Mouse (Mus musculus) heart, adult 10 weeks (tissue): ENCODE results near the gene Ccdc114. TPM values are rescaled to one million over a fixed set of nuclear protein-coding genes. Genes with fewer than 3 reads are reported as not detected.

Experiments used
- polyA plus RNA-seq: library from polyadenylated mRNA; stranded (reverse); fragments of 350-450 nt; fragmentation: Illumina TruSeq; extraction: RNeasy Lipid Tissue Mini Kit (QIAGEN cat#74804); gene quantifications from one replicate; pipeline ENCODE4 v1.2.3, GENCODE M21; 2014; ENCODE audit warnings: low read depth, low replicate concordance

Gene Ccdc114
- 2.2 TPM for polyA plus RNA-seq

DNA sequence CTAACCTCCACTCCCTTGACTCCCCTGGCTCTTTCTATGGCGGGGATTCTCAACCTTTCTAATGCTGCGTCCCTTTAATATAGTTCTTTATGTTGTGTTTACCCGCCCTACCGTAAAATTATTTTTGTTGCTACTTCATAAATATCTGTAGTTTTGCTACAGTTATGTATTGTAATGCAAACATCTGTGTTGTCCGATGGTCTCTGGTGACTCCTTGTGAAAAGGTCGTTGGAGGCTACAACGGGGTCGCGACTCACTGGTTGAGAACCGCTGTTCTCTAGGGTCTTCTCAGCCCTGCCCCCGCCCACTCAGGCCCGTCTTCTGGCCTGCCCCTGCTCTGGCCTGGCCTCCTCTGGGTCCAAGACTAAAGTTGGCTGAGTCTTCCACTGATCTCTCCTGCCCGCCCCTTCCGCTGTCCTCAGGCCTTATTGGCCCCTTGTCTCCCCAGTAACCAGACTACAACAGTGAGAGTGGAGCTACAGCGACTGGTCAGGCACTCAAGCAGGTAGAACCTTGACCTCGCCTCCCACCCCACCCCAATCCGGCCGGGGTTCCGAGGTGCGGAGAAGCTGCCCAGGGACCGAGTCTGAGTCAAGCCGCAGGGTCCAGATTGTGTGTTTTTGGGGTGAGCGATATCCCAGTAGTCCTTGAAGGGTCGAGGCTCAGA is at the start of gene Ccdc114:
Gene Ccdc114, plus strand, starts transcription at position 311 of the 667 bp plus-strand sequence.

GRCm38 (mm10) chr7:45878278-45878677 is 45.6 kb upstream of the Ccdc114 start, which contains the start of gene Grin2d:
Gene Grin2d (minus strand): TSS chr7:45878378.

DNA sequence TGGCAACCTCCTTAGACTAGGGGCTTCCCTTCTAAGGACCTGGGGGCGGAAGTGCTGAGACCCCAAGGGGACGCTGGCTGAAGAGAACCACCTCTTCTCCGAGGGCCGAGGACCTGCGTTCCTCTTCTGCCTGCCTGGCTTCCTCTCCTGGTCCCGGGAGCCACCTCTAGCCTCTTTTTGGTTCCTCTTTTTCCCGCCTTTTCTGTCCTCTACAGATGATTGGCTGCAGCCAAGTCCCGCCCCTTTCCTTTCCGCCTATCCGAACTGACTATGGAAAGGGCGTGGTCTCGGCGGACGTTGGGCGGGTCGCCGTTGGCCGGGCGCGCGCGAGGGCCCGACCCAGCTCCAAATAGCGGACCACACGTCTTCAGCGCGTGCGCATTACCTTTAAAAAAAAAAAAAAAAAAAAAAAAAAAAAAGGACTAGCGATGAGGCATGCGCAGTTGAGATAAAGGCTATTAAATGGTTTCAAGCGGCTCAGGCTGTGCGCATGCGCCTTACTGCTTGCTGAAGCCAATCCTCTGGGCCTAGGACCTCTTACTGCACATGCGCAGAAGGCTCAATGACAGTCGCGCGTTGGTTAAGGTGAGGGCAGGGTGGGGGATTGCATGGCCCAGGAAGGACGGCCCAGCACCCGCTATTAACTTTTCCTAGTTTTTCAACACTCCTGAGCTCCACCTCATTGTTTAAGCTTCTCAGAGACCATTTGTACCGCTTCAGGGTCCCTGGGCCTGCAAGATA is 27.2 kb upstream of the Ccdc114 start, which contains the start of the genes Syngr4 and Tmem143:
Gene Syngr4, minus strand, starts transcription at position 198 of the 741 bp plus-strand sequence.
Gene Tmem143, plus strand, starts transcription at position 425 of the 741 bp plus-strand sequence.

DNA sequence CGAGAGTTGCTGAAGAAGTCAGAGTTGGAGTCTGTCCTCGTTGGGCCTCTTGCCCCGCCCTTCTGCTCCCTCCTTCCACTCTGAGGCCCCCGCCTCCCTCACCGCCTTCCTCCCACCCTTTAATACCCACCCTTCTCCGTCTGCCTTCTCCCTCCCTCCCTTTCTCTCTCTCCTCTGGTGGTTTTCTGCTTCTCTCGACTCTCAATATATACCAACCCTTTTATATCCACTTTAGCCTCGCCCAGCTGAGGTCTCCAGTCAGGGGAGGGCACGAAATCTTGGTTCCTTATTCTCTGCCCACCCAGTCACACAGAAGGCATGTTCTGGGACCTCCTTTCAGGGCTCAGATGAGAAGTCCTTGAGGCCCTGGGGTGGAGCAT is 2.6 kb upstream of the Ccdc114 start, which contains the start of gene Emp3:
Gene Emp3, minus strand, starts transcription at position 163 of the 380 bp plus-strand sequence.

Other genes with a start within 250 kb of the Ccdc114 start
- not detected for gene Ntn5, start 240.1 kb upstream of the Ccdc114 start, polyA plus RNA-seq
- 0.47 TPM for gene Sec1, start 229.7 kb upstream of the Ccdc114 start, polyA plus RNA-seq
- 8.2 TPM for gene Car11, start 224.2 kb upstream of the Ccdc114 start, polyA plus RNA-seq
- gene Dbp, start 219.0 kb upstream of the Ccdc114 start, polyA plus RNA-seq, result 17.7 TPM
- gene Rpl18, start 208.6 kb upstream of the Ccdc114 start, polyA plus RNA-seq, result 502 TPM
- 19.3 TPM for gene Sphk2, start 206.1 kb upstream of the Ccdc114 start, polyA plus RNA-seq
- gene Fam83e, start 202.9 kb upstream of the Ccdc114 start, polyA plus RNA-seq, result not detected
- gene Spaca4, start 198.3 kb upstream of the Ccdc114 start, polyA plus RNA-seq, result not detected
- gene Lmtk3, start 140.3 kb upstream of the Ccdc114 start, polyA plus RNA-seq, result not detected
- not detected for gene Sult2b1, start 139.4 kb upstream of the Ccdc114 start, polyA plus RNA-seq
- 56.6 TPM for gene Cyth2, start 109.5 kb upstream of the Ccdc114 start, polyA plus RNA-seq
- 0.47 TPM for gene Kcnj14, start 99.3 kb upstream of the Ccdc114 start, polyA plus RNA-seq
- 13.0 TPM for gene Grwd1, start 93.1 kb upstream of the Ccdc114 start, polyA plus RNA-seq
- gene Kdelr1, start 51.3 kb upstream of the Ccdc114 start, polyA plus RNA-seq, result 146 TPM
- 0.42 TPM for gene Grin2d, start 45.7 kb upstream of the Ccdc114 start, polyA plus RNA-seq
- gene Syngr4, start 27.4 kb upstream of the Ccdc114 start, polyA plus RNA-seq, result not detected
- gene Tmem143, start 27.1 kb upstream of the Ccdc114 start, polyA plus RNA-seq, result 106 TPM
- 34.2 TPM for gene Emp3, start 2.7 kb upstream of the Ccdc114 start, polyA plus RNA-seq
- gene Abcc6, start 106.2 kb downstream of the Ccdc114 start, polyA plus RNA-seq, result not detected
- 68.8 TPM for gene Nomo1, start 109.6 kb downstream of the Ccdc114 start, polyA plus RNA-seq
- gene Kcnj11, start 176.7 kb downstream of the Ccdc114 start, polyA plus RNA-seq, result 138 TPM